Mouse (Mus musculus) frontal cortex, postnatal 10 days (tissue): ENCODE measurements around the gene Tnfaip3.

Experiments
- DNase-seq, 2 experiments: peaks; one replicate each; pipeline ENCODE4 v3.0.0; 2022; ENCODE audit warnings: low spot score in 2 of 2, mixed read lengths in 1 of 2

Gene Tnfaip3

DNA sequence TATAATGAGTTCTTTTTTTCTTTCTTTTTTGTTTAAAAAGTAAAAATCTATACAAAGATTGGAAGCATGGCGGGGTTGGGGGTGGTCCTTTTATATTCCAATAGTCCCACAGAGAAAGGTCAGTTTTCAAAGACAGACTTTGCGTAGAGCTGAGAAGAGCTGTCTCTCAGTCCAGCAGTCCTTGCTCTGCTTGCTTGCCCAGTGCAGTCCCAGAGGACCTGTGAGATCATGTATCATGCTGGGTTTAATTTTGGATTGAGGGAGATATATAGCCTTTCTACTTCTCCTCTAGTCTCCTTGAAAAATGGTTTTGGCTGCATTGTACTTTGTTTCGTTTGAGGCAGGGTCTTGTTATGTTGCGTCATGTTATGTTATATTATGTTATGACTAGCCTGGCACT is 49.9 kb downstream of the Tnfaip3 start:
- no peak for DNase-seq

DNA sequence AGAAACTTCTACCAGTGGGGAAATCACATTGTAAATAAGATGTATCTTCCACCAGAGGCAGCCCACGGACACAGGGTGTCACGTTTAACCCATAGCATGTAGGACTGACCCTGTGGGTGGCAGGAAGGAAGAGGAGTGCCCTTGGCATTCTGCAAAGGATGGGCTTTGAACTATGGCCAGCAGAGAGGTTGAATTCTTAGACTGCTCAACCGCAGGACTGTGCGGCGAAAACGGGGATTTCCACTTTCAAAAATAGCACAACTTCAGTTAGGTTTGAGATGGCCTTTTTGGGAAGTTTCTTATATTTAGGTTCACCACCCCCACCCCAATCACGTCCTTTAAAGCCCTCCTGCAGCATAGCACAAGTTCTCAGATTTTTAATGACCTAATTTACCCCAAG is 50.6 kb downstream of the Tnfaip3 start:
- no peak for DNase-seq

GRCm38 (mm10) chr10:18959777-18960492 is 55.5 kb downstream of the Tnfaip3 start:
- DNase-seq, result no peak

- DNase-seq, result no peak
Measured at GRCm38 (mm10) chr10:18953706-18954071, 61.8 kb downstream of the Tnfaip3 start.

DNA sequence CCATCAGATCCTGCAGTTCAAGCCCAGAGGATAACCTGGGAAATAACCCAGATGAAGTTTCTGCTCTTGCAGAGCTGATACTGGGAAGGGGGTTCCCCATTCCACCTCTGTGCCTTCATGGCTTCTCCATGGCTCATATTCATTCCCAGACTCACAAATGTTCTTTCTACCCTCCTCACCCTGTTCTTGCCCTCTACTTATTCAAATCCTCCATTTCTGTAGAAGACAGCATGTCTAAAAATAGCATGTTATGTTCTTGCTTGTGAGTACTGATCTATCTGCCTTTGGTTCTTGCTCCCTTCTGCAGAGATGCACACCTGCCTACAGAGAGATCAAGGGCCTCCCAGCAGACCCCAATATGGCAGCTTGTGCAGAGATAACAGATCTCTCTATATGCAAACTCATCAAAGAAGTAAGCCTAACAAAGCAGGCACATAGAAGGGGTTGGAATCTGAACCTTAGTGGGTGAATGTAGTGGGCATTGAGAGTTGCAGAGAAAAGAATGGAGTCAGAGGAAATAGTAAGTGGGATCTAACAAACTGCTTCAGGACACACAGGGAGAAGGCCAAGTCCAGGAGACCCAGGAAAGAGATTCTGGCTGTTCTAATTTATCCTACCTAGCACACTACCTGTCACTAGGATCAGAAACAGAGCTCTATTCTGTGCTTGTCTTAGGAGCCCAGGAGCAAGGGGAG is 62.3 kb downstream of the Tnfaip3 start:
- no peak for DNase-seq
